10 mouse cellular contexts compared by ENCODE assay signal in the genomic region with DNA sequence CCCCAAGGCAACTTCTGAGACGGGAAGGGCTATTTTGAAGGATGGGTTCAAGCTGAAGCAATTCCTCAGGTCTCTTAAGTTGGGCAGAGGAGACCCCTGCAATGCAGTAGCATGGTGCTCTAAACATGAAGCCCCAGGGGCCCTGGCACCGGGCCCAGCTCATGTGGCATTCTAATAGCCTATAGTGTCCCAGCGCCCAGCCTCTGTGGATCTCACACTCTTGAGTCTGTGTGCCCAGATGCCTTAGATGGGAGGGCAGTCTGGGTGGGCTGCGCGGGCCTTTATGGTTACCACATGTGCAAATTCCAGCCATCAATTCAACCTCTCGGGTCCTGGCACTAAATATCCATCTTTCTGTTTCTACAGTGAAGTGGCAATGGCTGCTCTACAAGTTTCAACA. TPM values are rescaled to one million over a fixed set of nuclear protein-coding genes. Genes with fewer than 3 reads are reported as not detected.
DNase-seq lines count a peak whose midpoint lies in the region; ATAC-seq and TF ChIP-seq lines count a peak whose summit lies in the region.
"Had no signal": no experiment of that assay in that cellular context is flagged by ENCODE, and none has a peak within 500 bp of the region (broad histone marks: within the 10 kb centered on the region; RNA-seq: fewer than 3 reads in every experiment).

No protein-coding gene starts in this region.

- H3K27me3 ChIP-seq in limb, embryonic 14.5 days (ENCODE audit: control insufficient read depth, insufficient read depth, low read length) = no peaks in the 10 kb centered on the region

- no peak for TF ChIP-seq CTCF in embryonic fibroblast, embryonic 13.5 days (IDR thresholded peaks at IDR 0.05; ENCODE audit: borderline replicate concordance, insufficient read depth, low read length)

- 12% methylated on average over 6 of the region's 6 CpGs for WGBS in limb, embryonic 14.5 days

- peak; percentile 62 for DNase-seq in kidney, postnatal 10 days
- no peak for DNase-seq in kidney, adult 18-20 months
- DNase-seq in embryo, embryonic 11 days = peak; percentile 57
- peak; percentile 72 for DNase-seq in limb, embryonic 14.5 days (ENCODE audit: low spot score)
- no peak for DNase-seq in cerebellum, adult 11 months

- no peaks in the 10 kb centered on the region for H3K9me3 ChIP-seq in limb, embryonic 14.5 days (ENCODE audit: control insufficient read depth, low read length)

- H3K27ac ChIP-seq in embryonic fibroblast, embryonic 13.5 days (ENCODE audit: insufficient read depth, low read length) = peak overlapping the region; percentile 50
- peak overlapping the region; percentile 98 for H3K27ac ChIP-seq in limb, embryonic 14.5 days (replicated peaks; ENCODE audit: low read depth, low read length)
- H3K27ac ChIP-seq: liver, embryonic 14.5 days had no signal

- ATAC-seq in limb, embryonic 14.5 days (ENCODE audit: low FRiP score, low read depth) = 0 out of 2 replicates have a peak, but pooled peaks have one; percentile 18
- ATAC-seq in activated CD4-positive, CD25-positive, alpha-beta regulatory T cell, adult 4 months = no peak
- no peak for ATAC-seq in cerebellum, adult (ENCODE audit: insufficient number of reproducible peaks, low FRiP score, low TSS enrichment)
- ATAC-seq: inflammation-experienced regulatory T-cells, adult 6 months had no signal

- TF ChIP-seq POLR2A in embryonic fibroblast, embryonic 13.5 days (IDR thresholded peaks at IDR 0.05; ENCODE audit: low read depth, low read length) = no peak
- no peak for TF ChIP-seq POLR2A in limb, embryonic 14.5 days (IDR thresholded peaks at IDR 0.05; ENCODE audit: borderline replicate concordance, extremely low read depth, insufficient read depth, insufficient read length)

- peak overlapping the region; percentile 97 for H3K4me2 ChIP-seq in limb, embryonic 14.5 days (replicated peaks; ENCODE audit: low read depth, low read length, severe bottlenecking)

- no peak overlapping the region for H3K4me3 ChIP-seq in embryonic fibroblast, embryonic 13.5 days (ENCODE audit: insufficient read depth, low read length)
- peak overlapping the region; percentile 86 for H3K4me3 ChIP-seq in limb, embryonic 14.5 days (replicated peaks; ENCODE audit: low read length)

- peak overlapping the region; percentile 22; the same call in 1 of the 2 replicates for H3K9ac ChIP-seq in limb, embryonic 14.5 days (ENCODE audit: low read depth, low read length, severe bottlenecking)
- H3K9ac ChIP-seq: liver, embryonic 14.5 days had no signal

- peaks cover 11% of the 10 kb centered on the region; the same call in 1 of the 2 replicates for H3K4me1 ChIP-seq in embryonic fibroblast, embryonic 13.5 days (ENCODE audit: control insufficient read depth, insufficient read depth, low read length)
- peaks cover 56% of the 10 kb centered on the region for H3K4me1 ChIP-seq in limb, embryonic 14.5 days (ENCODE audit: control insufficient read depth, insufficient read depth, low read length)

- peaks cover 5% of the 10 kb centered on the region; the same call in 1 of the 2 replicates for H3K36me3 ChIP-seq in limb, embryonic 14.5 days (ENCODE audit: control insufficient read depth, insufficient read depth, low read length)

RNA-seq across cellular contexts. Expression of gene Tns3, which starts 38.9 kb away (rescaled TPM):
- polyA plus RNA-seq in embryonic fibroblast, embryonic 13.5 days (2011; ENCODE audit: insufficient read length, low read depth, missing spikeins) = 96.5 and 113 TPM in 2 replicates
- polyA plus RNA-seq in limb, embryonic 14.5 days (2012; rRNA removed) = 59.1 and 77.2 TPM in 2 replicates
- polyA plus RNA-seq in limb, embryonic 14.5 days (2014; fragmentation: Nextera tagmentation; extraction: Ambion mirVana) = 27.4 and 33.3 TPM in 2 replicates
- under 1 TPM; 0.06 to 0.09 TPM for polyA plus RNA-seq in activated CD4-positive, CD25-positive, alpha-beta regulatory T cell, adult 4 months (2017; shearing (Covaris generic))

Comparison
In these comparisons a context has a peak if more than half of its experiments do, and no peak if none do; other contexts are left out.
1. DNase-seq: peak in kidney, postnatal 10 days (single experiment), embryo, embryonic 11 days (single experiment) and limb, embryonic 14.5 days (single experiment); none in kidney, adult 18-20 months (single experiment) and cerebellum, adult 11 months (single experiment).
2. RNA of gene Tns3, which starts 38.9 kb away (polyA plus RNA-seq): 96.5 to 113 TPM in embryonic fibroblast, embryonic 13.5 days and 27.4 to 77.2 TPM in limb, embryonic 14.5 days; 0.06 to 0.09 TPM in activated CD4-positive, CD25-positive, alpha-beta regulatory T cell, adult 4 months; every median in the first group is over 10 times any median in the second.